Mouse (Mus musculus) common myeloid progenitor, adult 5-6 weeks (primary cell): ENCODE data around the gene Zc3h8. TPM values are rescaled to one million over a fixed set of nuclear protein-coding genes. Genes with fewer than 3 reads are reported as not detected.

Experiments used
- ATAC-seq: replicated peaks from 2 replicates; pipeline ENCODE4 v1.8.0; 2016; ENCODE audit warnings: low read depth, mild to moderate bottlenecking, moderate TSS enrichment, inconsistent platforms; ENCODE audit not compliant: poor library complexity, severe bottlenecking
- total RNA-seq: library from RNA; stranded (forward); fragments of 200-1000, 187-1606 nt; gene quantifications from 2 replicates; pipeline ENCODE4 v1.2.3, GENCODE M21; 2017

The Zc3h8 gene
- total RNA-seq, 1 experiment from 2014 or later = 9.0 TPM

DNA sequence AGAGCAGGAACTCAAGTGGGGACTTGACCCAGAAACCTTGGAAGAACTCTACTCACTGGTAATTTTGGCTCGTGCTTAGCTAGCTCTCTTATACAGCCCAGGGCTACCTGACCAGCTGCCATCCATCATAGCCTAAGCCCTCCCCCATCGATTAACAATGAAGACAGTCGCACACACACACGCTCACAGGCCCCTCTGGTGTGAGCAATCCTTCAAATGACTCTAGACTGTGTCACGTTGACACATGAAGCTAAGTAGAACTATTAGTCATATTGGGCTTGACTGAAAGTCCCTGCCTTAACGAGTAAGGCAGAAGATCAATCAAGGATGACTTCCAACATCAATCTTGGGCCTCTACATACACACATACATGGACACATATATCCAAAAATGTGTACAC, 41.0 kb downstream of the Zc3h8 start:
- no peak for ATAC-seq

DNA sequence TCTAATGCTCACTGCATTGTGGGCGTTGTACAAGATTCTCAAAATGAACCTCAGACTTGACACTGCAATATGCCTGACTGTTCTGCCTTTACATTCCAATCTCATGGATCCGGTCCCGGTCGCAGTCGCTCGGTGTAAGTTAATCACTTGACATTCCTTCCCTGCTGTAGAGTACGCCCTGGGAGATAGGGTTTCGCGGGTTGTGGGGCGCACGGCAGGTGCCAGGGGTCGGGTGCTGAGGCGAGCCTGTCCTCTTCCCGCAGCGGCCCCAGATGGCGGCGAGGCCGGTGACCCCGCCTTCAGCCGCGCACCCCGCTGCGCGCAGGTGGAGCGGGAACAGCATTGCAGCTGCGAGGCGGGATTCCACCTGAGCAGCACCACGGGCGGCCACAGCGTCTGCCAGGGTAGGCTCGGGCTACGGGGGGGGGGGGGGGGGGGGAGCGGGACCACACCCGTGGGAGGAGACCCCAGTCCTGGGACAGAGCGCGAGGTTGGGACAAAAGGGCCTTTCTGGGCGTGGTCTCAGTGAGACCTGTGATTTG, 51.6 kb downstream of the Zc3h8 start:
- ATAC-seq = no peak

DNA sequence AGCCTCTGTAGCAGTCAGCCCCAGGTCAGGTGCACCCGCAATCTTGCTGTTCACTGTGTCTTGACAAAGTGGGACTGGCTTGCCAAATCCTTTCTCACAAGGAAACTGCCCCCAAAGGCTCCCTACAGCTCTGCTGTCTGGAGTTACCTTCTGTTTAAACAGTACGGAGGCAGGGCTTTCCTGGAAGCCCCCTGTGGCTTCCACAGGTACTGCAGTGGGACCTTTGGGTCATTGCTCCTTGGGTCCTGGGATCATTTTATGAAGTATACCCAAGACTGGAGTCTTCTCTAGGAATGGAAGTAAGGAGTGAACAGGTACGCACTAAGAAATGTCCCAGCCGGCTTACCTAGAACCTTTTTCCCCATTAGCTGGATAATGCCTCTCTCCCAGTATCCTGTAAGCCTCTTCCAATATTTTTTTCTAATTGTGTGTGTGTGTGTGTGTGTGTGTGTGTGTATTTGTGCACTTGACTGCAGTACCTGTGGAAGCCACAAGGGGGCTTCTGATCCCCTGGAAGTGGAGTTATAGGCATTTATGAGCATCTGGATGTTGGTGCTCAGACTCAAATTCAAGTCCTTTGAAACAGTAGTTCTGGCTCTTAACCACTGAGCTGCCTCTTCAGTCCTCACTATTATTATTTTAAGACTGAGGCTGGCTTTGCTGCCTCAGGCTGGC, 53.1 kb downstream of the Zc3h8 start:
- ATAC-seq = no peak

DNA sequence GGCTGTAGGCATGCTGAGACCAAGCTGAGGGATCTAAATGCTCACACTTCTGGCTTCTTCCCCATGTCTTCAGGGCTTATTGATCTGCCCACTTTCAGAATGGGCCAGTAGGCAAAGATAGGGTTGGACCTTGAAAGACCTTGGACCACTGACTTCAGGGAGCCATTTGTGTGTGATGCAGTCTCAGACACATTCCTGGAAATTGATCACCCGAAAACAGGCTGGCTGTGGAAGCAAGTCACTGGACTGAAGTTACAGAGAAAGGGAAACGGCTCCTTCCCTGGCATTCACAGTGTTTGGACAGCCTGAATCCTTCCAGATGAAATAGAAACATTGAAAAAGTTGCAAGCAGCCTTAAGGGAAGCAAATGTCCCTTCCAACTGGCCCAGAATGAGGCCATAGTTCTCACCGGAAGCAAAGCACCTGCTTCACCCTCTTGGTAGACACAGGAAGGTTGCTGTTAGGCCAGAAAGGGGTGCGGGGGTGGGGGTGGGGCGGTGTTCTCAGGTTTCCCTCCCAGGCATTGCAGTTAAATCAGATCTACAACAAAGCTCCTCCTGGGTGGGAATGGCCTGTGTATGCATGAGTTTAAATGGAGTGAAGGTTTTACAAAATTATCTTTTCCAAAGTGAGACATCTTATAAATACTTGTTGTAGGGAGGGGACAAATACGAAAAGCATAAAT, 55.9 kb downstream of the Zc3h8 start:
- no peak for ATAC-seq

DNA sequence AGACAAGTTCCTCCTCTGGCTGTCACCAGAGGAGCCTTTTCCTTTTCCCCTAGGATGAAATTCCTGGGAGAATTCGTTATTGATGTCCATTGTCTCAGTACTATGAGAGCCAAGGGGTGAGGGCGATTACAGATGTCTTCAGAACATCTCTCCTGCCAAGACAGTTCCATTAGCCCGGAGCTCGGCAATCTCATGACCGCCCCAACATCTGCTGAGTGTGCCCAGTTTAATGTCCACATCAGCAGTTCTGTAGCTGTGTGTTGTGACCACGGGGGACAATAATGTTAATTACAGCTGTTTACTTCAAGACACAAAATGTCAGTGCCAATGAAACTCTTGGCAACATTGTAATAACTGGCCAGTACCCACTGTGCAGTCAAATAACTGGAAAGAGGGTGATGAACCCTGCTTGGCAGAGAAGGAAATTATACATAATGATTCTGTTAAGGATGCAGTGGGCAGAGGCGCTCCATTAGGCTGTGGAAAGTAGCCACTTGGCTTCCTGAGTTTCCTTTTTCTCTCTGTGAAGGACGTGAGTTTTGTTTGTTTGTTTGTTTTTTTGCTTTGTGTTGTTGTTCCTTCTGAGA, 58.6 kb downstream of the Zc3h8 start:
- ATAC-seq = no peak

DNA sequence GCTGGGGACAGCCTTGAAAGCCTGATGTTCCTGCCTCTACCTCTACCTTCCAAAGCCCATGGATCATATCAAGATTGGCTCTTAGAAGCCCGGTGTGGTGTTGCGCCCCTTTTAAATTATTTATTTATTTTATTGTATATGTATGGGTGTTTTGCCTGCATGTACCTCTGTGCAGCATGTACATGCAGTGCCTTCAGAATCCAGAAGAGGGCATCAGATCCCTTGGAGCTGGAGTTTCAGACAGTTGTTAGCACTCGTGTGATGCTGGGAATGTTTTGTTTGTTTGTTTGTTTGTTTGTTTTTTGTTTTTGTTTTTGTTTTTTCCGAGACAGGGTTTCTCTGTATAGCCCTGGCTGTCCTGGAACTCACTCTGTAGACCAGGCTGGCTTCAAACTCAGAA, 62.6 kb downstream of the Zc3h8 start:
- no peak for ATAC-seq

Other genes starting within 250 kb of the Zc3h8 start
- gene Mertk, start 245.1 kb downstream of the Zc3h8 start, total RNA-seq = 0.41 TPM in 1 of 2 replicates, not detected in the other
- 14.0 and 23.8 TPM in 2 replicates for gene Tmem87b, start 126.0 kb downstream of the Zc3h8 start, total RNA-seq
- gene Fbln7, start 81.1 kb downstream of the Zc3h8 start, total RNA-seq = not detected in 2 replicates
- 5.8 and 8.4 TPM in 2 replicates for gene Zc3h6, start 23.3 kb upstream of the Zc3h8 start, total RNA-seq
- gene Gm10762, start 23.6 kb upstream of the Zc3h8 start, total RNA-seq = 5.4 and 9.4 TPM in 2 replicates
- gene Vinac1, start 104.1 kb upstream of the Zc3h8 start, total RNA-seq = not detected in 2 replicates
- 5.5 and 6.4 TPM in 2 replicates for gene Ttl, start 121.9 kb upstream of the Zc3h8 start, total RNA-seq
- gene Polr1b, start 156.9 kb upstream of the Zc3h8 start, total RNA-seq = 48.6 and 59.8 TPM in 2 replicates
- gene Chchd5, start 185.6 kb upstream of the Zc3h8 start, total RNA-seq = 14.5 and 18.5 TPM in 2 replicates